Mouse (Mus musculus) ES-E14 (cell line): Measurements from ENCODE around the gene Oard1. TPM values are rescaled to one million over a fixed set of nuclear protein-coding genes. Genes with fewer than 3 reads are reported as not detected.

ENCODE experiments used
- DNase-seq: peaks from one replicate; pipeline ENCODE4 v3.0.0-alpha.2; 2013; ENCODE audit warnings: low read depth, low spot score
- H3K27ac ChIP-seq: 2 replicates; pipeline ENCODE4 v1.5.1; 2012; ENCODE audit warnings: low read depth, mild to moderate bottlenecking, low read length, moderate library complexity, mixed read lengths; ENCODE audit not compliant: poor library complexity, insufficient read depth, severe bottlenecking
- H3K36me3 ChIP-seq: 2 replicates; pipeline ENCODE4 v1.6.1; 2012; ENCODE audit warnings: mild to moderate bottlenecking, low read length, moderate library complexity, mixed read lengths; ENCODE audit not compliant: control insufficient read depth, poor library complexity, insufficient read depth, severe bottlenecking
- H3K4me1 ChIP-seq, 2 experiments: fragments of 150-350 bp in 1 of 2; sonication (generic) in 1 of 2; 2 replicates each; pipeline ENCODE4 v1.6.1; 2012; ENCODE audit warnings: low read length in 2 of 2, mild to moderate bottlenecking in 1 of 2, mixed read lengths in 1 of 2; ENCODE audit not compliant: control insufficient read depth in 2 of 2, insufficient read depth in 2 of 2, poor library complexity in 1 of 2
- H3K4me3 ChIP-seq, 2 experiments: fragments of 150-350 bp in 1 of 2; sonication (generic) in 1 of 2; 2 replicates each; pipeline ENCODE4 v1.5.1; 2012; ENCODE audit warnings: low read length in 2 of 2, low read depth in 1 of 2, mild to moderate bottlenecking in 1 of 2, mixed read lengths in 1 of 2; ENCODE audit not compliant: insufficient read depth in 1 of 2, poor library complexity in 1 of 2, severe bottlenecking in 1 of 2
- H3K9ac ChIP-seq: 2 replicates; pipeline ENCODE4 v1.6.1; 2012; ENCODE audit warnings: low read depth, mild to moderate bottlenecking, low read length, mixed read lengths; ENCODE audit not compliant: poor library complexity, insufficient read depth, severe bottlenecking
- H3K9me3 ChIP-seq: fragments of 150-350 bp; sonication (generic); 2 replicates; pipeline ENCODE4 v1.6.1; 2012; ENCODE audit warnings: low read depth, mild to moderate bottlenecking, low read length; ENCODE audit not compliant: control insufficient read depth, insufficient read depth
- CHD2 ChIP-seq: IDR thresholded peaks from 2 replicates; pipeline ENCODE4 v1.6.1; 2014; ENCODE audit warnings: mild to moderate bottlenecking, low read depth, low read length, inconsistent platforms
- HCFC1 ChIP-seq: IDR thresholded peaks from 2 replicates; pipeline ENCODE4 v1.6.1; 2012; ENCODE audit warnings: low read length, inconsistent platforms, borderline replicate concordance; ENCODE audit not compliant: insufficient read depth
- MAFK ChIP-seq: IDR thresholded peaks from 2 replicates; pipeline ENCODE4 v1.6.1; 2014; ENCODE audit warnings: mild to moderate bottlenecking, low read depth, low read length, inconsistent platforms; ENCODE audit not compliant: insufficient read depth
- ZC3H11A ChIP-seq: IDR thresholded peaks from 2 replicates; pipeline ENCODE4 v1.6.1; 2012; ENCODE audit warnings: low read depth, mild to moderate bottlenecking, inconsistent platforms, low read length, borderline replicate concordance
- ZNF384 ChIP-seq: IDR thresholded peaks from 2 replicates; pipeline ENCODE4 v1.6.1; 2012; ENCODE audit warnings: low read depth, low read length, inconsistent platforms
- in situ Hi-C, 2 experiments: fragments of 600-800 bp; cut with MboI; formaldehyde crosslinking; loops; one replicate each; pipeline ENCODE4 v1.15.1; 2025; ENCODE audit warnings: low sequenced_read_pairs in 2 of 2, inconsistent platforms in 1 of 2; ENCODE audit not compliant: unreplicated experiment in 2 of 2
- total RNA-seq: library from RNA; depleted of rRNA; stranded (reverse); fragments of 300-350 nt; gene quantifications from 2 replicates; pipeline ENCODE4 v1.2.3, GENCODE M21; 2012; rRNA removed

The Oard1 gene
- total RNA-seq, 1 experiment, result 38.6 TPM

- in situ Hi-C loops, result no loop called here
- no peak for DNase-seq
- TF ChIP-seq ZNF384, result no peak
- TF ChIP-seq CHD2, result no peak
- TF ChIP-seq HCFC1, result no peak
- no peak for TF ChIP-seq MAFK
- no peak for TF ChIP-seq ZC3H11A
Measured at GRCm38 (mm10) chr17:48462096-48462495, 52.3 kb downstream of the Oard1 start.

DNA sequence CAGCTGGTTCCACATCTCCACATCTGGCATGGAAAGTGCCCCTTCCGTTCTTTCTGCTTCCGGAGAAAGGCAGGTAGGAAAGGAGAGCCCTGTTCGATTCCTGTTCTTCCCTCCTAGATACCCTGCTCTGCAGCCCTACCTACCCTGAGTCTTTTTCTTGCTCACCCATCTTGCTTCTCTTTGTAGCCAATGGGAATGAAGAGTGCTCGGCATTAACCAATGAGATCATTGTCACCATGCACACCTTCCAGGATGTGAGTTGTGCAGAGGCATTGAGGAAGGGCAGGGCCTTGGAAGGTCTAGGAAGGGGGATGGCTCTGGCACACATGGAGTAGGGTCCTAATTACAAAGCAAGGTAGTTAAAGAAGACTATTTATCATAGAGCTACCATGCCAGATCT lies 53.6 kb downstream of the Oard1 start:
- H3K4me1 ChIP-seq, result no peaks in the 10 kb centered on the region; a peak in 1 of 4 replicates
- no peak overlapping the region for H3K4me3 ChIP-seq
- no peaks in the 10 kb centered on the region for H3K36me3 ChIP-seq
- TF ChIP-seq CHD2 (no peak), ZC3H11A (no peak), MAFK (no peak), ZNF384 (no peak), HCFC1 (no peak)
- in situ Hi-C loops, result no loop called here
- H3K9me3 ChIP-seq, result no peaks in the 10 kb centered on the region
- H3K9ac ChIP-seq, result no peak overlapping the region
- no peak overlapping the region for H3K27ac ChIP-seq
- DNase-seq, result no peak

More at GRCm38 (mm10) chr17:48462096-48462495, 52.3 kb downstream of the Oard1 start:
- Histone ChIP-seq H3K36me3 (no peaks in the 10 kb centered on the region), H3K27ac (no peak overlapping the region), H3K9me3 (no peaks in the 10 kb centered on the region), H3K9ac (no peak overlapping the region), H3K4me3 (no peak overlapping the region), H3K4me1 (no peaks in the 10 kb centered on the region; a peak in 1 of 4 replicates)

Other genes starting within 250 kb of the Oard1 start
- not detected in 2 replicates for gene A530064D06Rik, start 242.7 kb upstream of the Oard1 start, total RNA-seq
- gene Trem1, start 177.2 kb upstream of the Oard1 start, total RNA-seq, result not detected in 2 replicates
- not detected in 2 replicates for gene Trem3, start 162.2 kb upstream of the Oard1 start, total RNA-seq
- 0.22 TPM in 1 of 2 replicates, not detected in the other for gene Treml4, start 145.7 kb upstream of the Oard1 start, total RNA-seq
- 2.3 and 5.1 TPM in 2 replicates for gene Treml2, start 110.5 kb upstream of the Oard1 start, total RNA-seq
- gene B430306N03Rik, start 93.9 kb upstream of the Oard1 start, total RNA-seq, result 0.13 and 0.26 TPM in 2 replicates
- gene Trem2, start 63.6 kb upstream of the Oard1 start, total RNA-seq, result 0.49 TPM in 1 of 2 replicates, not detected in the other
- 0.40 TPM in 1 of 2 replicates, not detected in the other for gene Treml1, start 50.1 kb upstream of the Oard1 start, total RNA-seq
- 23.3 and 25.2 TPM in 2 replicates for gene Nfya, start 108 bp upstream of the Oard1 start, total RNA-seq
- gene Apobec2, start 22.9 kb downstream of the Oard1 start, total RNA-seq, result 3.0 and 5.6 TPM in 2 replicates
- gene Tspo2, start 41.5 kb downstream of the Oard1 start, total RNA-seq, result 0.16 TPM in 1 of 2 replicates, not detected in the other
- 1.2 and 3.2 TPM in 2 replicates for gene Unc5cl, start 44.9 kb downstream of the Oard1 start, total RNA-seq